Mouse (Mus musculus): Measurements from ENCODE around the gene Bclaf3. TPM values are rescaled to one million over a fixed set of nuclear protein-coding genes. Genes with fewer than 3 reads are reported as not detected.
A peak's percentile ranks its signal among the peaks of the same experiment; 100 is the strongest.
"Not testable (repeated sequence)": the region's sequence is repeated elsewhere in the genome, so short reads cannot be mapped to it uniquely, and the experiment has no call there.

Bclaf3 gene
- polyA plus RNA-seq, 1 experiment from 2014 or later, result 10.3 TPM

DNA sequence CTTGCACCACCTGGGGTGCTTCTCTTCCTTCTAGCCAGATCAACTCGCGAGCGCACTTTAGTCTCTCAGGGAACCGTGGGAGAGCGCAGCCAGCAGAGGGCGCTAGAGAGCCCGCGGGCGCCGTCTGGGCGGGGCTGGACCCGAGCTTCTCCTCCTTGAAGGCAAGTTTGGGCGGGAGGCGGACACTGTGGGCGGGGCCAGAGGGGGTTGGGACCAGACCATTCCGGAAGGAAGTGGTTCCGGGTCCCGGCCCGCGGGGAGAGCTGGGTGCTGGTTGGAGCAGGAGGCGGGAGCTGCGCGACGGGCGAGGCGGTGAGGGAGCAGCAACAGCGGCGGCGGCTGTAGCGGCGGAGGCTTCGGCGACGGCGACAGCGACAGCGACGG, 5.9 kb downstream of the Bclaf3 start:
- Histone ChIP-seq H3K4me1 (replicated peaks) (no peaks in the 10 kb centered on the region), H3K27me3 (no peaks in the 10 kb centered on the region), H3K4me3 (peak overlapping the region; percentile 71), H3K36me3 (no peaks in the 10 kb centered on the region), H3K27ac (peak overlapping the region; percentile 82), H3K9ac (peak overlapping the region; percentile 60), H3K9me3 (replicated peaks) (no peaks in the 10 kb centered on the region), H3K4me2 (peak overlapping the region; percentile 66)
- 23% methylated on average over 33 of the region's 38 CpGs for WGBS
- peak; percentile 97 for ATAC-seq (replicated peaks; ENCODE audit: insufficient number of reproducible peaks, insufficient read depth, low FRiP score, low read depth)

DNA sequence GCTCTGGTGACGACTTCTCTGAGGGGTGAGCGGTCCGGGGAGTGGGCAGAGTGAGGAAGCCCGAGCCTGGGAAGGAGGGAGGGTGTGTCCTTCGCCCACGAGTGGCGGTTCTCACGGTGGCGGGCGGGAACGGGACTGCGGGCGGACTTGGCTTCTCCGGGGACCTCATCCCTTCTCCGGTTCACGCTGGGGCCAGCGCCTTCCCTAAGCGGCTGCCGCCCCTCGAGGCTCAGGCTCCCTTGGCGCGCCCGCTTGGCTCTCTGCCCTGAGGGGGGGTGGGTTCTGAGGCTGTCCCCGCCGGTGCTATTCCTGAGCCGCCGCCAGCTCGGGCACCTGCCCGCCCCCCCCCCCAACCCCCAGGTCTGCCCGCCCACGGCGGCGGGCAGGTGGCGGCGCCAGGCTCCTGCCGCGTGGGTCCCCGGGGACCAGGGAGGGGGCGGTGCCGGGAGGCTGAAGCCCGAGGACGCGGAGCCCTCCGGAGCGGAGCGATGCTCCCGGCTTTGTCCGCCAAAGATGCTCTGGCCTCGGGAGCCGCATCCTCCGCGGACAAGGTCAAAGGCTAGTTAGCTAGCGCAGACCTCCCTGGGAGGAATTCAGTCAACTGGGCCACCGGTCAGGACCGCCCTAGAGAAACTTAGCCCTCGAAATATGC, 6.4 kb downstream of the Bclaf3 start:
- ATAC-seq (replicated peaks; ENCODE audit: insufficient number of reproducible peaks, insufficient read depth, low FRiP score, low read depth), result peak; percentile 64
- Histone ChIP-seq H3K9me3 (replicated peaks) (no peaks in the 10 kb centered on the region), H3K4me3 (peak overlapping the region; percentile 71), H3K36me3 (no peaks in the 10 kb centered on the region), H3K4me2 (peak overlapping the region; percentile 66), H3K4me1 (replicated peaks) (no peaks in the 10 kb centered on the region), H3K27me3 (no peaks in the 10 kb centered on the region), H3K9ac (peak overlapping the region; percentile 60), H3K27ac (peak overlapping the region; percentile 82)
- 10% methylated on average over 42 of the region's 56 CpGs for WGBS

DNA sequence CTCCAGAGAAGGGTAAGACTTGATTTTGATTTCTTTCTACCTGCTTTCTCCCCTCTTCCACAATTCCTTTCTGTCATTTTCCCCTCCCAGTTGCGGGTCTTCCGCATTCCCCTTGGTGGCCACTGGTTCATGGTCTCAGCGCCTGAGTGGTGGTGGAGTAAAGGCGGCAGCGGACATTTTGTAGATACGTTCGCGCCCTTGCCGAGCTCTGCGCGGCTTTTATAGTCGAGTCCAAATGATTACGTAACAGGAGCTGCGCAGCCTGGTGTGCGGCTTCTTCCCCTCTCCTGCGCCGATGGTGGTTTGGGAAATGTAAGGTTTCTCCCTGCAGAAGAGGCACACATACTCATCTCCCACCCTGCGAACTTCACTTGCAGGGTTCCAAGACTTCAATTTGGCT, 15.4 kb downstream of the Bclaf3 start:
- H3K9ac ChIP-seq, result no peak overlapping the region
- WGBS, result 82% methylated on average over 18 of the region's 18 CpGs
- no peak overlapping the region for H3K4me3 ChIP-seq
- H3K27me3 ChIP-seq, result no peaks in the 10 kb centered on the region
- no peaks in the 10 kb centered on the region for H3K9me3 ChIP-seq (replicated peaks)
- ATAC-seq (replicated peaks; ENCODE audit: insufficient number of reproducible peaks, insufficient read depth, low FRiP score, low read depth), result no peak
- H3K27ac ChIP-seq, result no peak overlapping the region
- no peaks in the 10 kb centered on the region for H3K36me3 ChIP-seq
- no peak overlapping the region for H3K4me2 ChIP-seq
- no peaks in the 10 kb centered on the region for H3K4me1 ChIP-seq (replicated peaks)

DNA sequence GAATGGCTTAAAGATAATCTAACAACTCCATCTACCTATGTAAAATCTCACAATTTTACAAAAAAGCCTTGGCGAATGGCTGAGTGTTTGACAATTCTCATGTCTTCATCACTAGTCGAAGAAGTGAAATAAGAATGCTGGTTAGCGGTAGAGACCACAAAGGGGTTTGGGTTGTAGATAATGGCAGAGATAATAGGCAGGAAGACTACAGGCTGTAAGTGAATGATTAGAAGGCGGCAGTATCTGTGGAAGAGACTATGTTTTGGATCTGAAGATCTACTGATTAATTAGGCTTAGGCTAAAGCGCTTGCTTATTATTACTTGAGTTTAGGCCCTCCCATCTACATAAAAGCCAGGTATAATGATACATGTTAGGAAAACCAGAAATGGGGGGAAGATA, 20.6 kb downstream of the Bclaf3 start:
- Histone ChIP-seq H3K9me3 (replicated peaks) (no peaks in the 10 kb centered on the region), H3K27me3 (no peaks in the 10 kb centered on the region), H3K4me2 (no peak overlapping the region), H3K4me3 (no peak overlapping the region), H3K4me1 (replicated peaks) (no peaks in the 10 kb centered on the region), H3K27ac (no peak overlapping the region), H3K9ac (no peak overlapping the region), H3K36me3 (no peaks in the 10 kb centered on the region)
- WGBS, result 83% methylated on average over 5 of the region's 5 CpGs
- no peak for ATAC-seq (replicated peaks; ENCODE audit: insufficient number of reproducible peaks, insufficient read depth, low FRiP score, low read depth)

DNA sequence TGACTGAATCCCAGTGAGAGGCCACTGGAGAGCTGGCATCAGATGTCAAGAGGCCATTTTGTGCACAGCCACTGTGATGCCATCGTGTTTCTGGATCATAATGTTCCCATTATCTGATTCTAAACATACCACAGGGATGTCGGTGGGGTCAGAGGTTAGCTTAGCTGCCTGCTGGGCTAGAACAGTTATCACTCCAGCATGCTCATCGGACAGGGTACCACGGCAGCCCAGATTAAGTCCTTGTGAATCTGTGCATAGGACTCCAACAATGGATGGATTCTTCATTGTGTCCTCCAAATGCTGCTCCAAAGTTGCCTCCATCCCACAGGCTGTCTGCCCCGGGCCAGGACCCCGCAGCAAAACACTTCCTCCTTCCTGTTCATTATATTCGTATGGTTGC, 58.2 kb downstream of the Bclaf3 start:
- not testable (repeated sequence) for H3K9ac ChIP-seq; H3K4me1 ChIP-seq (replicated peaks); ATAC-seq (replicated peaks; ENCODE audit: insufficient number of reproducible peaks, insufficient read depth, low FRiP score, low read depth); H3K27ac ChIP-seq; H3K4me2 ChIP-seq; H3K27me3 ChIP-seq; H3K4me3 ChIP-seq; H3K36me3 ChIP-seq; H3K9me3 ChIP-seq (replicated peaks)
- WGBS, result 82% methylated on average over 7 of the region's 7 CpGs

DNA sequence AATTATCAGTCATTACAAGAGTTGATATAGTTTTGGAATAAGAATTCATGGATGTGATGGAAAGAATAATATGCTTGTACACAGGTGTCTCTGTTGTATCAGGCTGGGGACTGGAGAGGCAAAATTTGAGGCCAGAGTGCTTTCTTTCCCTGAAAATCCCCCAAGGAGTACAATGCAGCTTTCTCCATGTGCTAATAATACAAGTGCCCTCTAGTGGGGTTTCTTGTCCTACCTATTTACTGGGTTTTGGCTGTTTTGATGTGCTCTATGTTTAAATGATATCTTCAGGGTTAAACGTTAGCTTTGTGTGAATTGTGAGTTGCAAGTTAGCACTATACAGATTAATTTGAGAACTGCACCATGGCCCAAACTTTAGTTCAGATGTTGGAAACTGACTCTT, 65.1 kb downstream of the Bclaf3 start:
- Histone ChIP-seq H3K27me3 (no peaks in the 10 kb centered on the region), H3K36me3 (no peaks in the 10 kb centered on the region), H3K4me1 (replicated peaks) (no peaks in the 10 kb centered on the region), H3K4me3 (no peak overlapping the region), H3K9ac (no peak overlapping the region), H3K4me2 (no peak overlapping the region), H3K9me3 (replicated peaks) (no peaks in the 10 kb centered on the region), H3K27ac (no peak overlapping the region)
- ATAC-seq (replicated peaks; ENCODE audit: insufficient number of reproducible peaks, insufficient read depth, low FRiP score, low read depth), result no peak
- 77% methylated on average over 1 of the region's 1 CpGs for whole genome bisulfite sequencing

DNA sequence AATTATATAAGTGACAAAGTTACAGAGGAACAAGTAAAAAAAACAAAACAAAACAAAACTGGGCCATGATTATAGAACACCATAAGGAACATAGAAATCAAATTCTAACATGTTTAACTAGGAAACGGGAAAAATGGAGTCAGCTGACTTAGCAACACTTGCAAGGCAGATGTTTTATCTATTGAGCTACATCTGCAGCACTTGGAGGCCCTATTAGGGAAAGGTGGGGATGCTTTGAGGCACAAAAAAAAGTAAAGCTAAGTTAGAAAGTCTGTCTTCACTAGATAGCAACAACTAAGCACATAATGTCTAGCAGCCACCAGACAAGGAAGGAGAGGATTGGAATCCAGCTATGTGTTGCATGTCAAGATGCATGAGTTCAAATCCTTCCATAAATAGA, 71.0 kb downstream of the Bclaf3 start:
- no peaks in the 10 kb centered on the region for H3K36me3 ChIP-seq
- H3K4me2 ChIP-seq, result no peak overlapping the region
- H3K9me3 ChIP-seq (replicated peaks), result no peaks in the 10 kb centered on the region
- H3K27me3 ChIP-seq, result no peaks in the 10 kb centered on the region
- no peak overlapping the region for H3K9ac ChIP-seq
- no peak for ATAC-seq (replicated peaks; ENCODE audit: insufficient number of reproducible peaks, insufficient read depth, low FRiP score, low read depth)
- no peak overlapping the region for H3K27ac ChIP-seq
- no peaks in the 10 kb centered on the region for H3K4me1 ChIP-seq (replicated peaks)
- H3K4me3 ChIP-seq, result no peak overlapping the region
- 78% methylated on average over 1 of the region's 1 CpGs for WGBS

DNA sequence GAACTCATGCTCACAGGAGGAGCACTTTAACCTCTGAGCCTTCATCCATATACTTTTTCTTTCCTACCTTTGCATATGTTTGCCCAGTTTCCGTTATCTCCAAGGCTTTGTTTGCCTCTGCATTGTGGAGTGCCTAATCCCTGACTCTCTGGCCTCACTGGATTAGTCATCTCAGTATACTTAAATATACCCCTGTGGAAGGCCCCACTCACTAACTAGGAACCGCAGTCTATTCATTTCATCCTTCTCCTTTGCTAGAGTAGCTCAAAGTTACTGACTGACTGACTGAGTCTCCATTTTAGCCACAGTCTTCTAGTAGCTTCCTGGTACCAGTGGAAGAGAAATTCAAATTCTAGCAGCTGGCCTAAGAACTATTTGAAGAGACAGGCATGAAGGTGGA, 78.3 kb downstream of the Bclaf3 start:
- H3K36me3 ChIP-seq, result no peaks in the 10 kb centered on the region
- H3K27me3 ChIP-seq, result no peaks in the 10 kb centered on the region
- 76% methylated on average over 2 of the region's 2 CpGs for WGBS
- no peak overlapping the region for H3K4me3 ChIP-seq
- H3K9me3 ChIP-seq (replicated peaks), result no peaks in the 10 kb centered on the region
- no peak for ATAC-seq (replicated peaks; ENCODE audit: insufficient number of reproducible peaks, insufficient read depth, low FRiP score, low read depth)
- H3K4me1 ChIP-seq (replicated peaks), result no peaks in the 10 kb centered on the region
- no peak overlapping the region for H3K9ac ChIP-seq
- no peak overlapping the region for H3K4me2 ChIP-seq
- H3K27ac ChIP-seq, result no peak overlapping the region

DNA sequence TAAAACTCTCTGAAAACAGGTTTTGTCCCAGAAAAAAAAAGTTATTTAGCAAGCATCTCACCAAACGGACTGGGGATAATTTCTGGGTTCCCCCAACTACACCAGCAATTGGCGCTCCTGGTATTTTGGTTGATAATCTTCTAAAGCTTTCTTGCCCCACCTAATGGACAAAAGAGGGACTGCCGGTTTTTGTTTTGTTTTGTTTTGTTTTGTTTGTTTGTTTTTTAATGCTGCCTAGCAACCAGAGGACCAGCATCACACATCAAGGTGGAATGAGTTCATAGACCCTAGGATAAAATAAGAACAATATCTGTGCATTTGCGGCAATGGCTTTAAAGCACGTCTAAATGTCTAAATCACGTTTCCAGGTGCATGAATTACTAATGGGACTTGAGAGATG, 80.4 kb downstream of the Bclaf3 start:
- Histone ChIP-seq H3K36me3 (no peaks in the 10 kb centered on the region), H3K4me2 (no peak overlapping the region), H3K27me3 (no peaks in the 10 kb centered on the region), H3K9me3 (replicated peaks) (no peaks in the 10 kb centered on the region), H3K27ac (no peak overlapping the region), H3K9ac (no peak overlapping the region), H3K4me3 (no peak overlapping the region), H3K4me1 (replicated peaks) (no peaks in the 10 kb centered on the region)
- ATAC-seq (replicated peaks; ENCODE audit: insufficient number of reproducible peaks, insufficient read depth, low FRiP score, low read depth), result no peak
- 42% methylated on average over 6 of the region's 6 CpGs for whole genome bisulfite sequencing

DNA sequence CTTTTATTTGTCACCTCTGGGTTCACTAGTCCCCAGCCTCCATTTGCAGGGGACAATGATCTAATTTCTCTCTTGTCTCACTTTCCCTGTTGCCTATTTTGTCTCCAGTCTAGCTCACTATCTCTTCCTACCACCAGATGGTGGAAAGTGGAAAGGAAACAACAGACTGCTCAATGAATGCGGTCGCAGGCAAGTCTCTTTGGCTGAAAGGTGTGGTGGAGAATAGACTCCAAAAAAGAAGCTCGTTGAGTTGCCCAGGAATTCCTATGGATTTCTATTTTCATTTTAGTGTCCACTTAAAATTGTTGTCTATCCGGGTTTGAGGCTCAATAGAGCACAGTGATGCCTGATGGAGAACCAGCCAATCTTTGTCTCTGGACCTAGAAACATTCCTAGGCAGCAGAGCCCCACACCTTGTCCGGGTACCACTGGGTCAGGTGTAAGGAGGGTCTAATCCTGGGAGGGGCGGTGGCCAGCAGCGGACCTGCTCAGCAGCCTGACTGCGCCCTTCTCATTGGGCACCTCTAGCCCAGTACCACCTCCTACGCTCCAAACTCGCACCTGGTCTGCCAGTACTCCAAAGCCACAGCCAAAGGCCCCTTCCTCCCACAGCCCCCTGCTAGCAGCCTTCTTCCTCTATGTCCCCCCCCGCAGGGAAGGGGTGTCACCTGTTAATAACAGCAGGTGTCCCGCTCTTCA, 99.9 kb downstream of the Bclaf3 start:
- H3K4me1 ChIP-seq (replicated peaks), result peaks cover 5% of the 10 kb centered on the region
- no peaks in the 10 kb centered on the region for H3K36me3 ChIP-seq
- WGBS, result 16% methylated on average over 10 of the region's 12 CpGs
- peak overlapping the region; percentile 72 for H3K4me3 ChIP-seq
- peak overlapping the region; percentile 86 for H3K4me2 ChIP-seq
- H3K9me3 ChIP-seq (replicated peaks), result no peaks in the 10 kb centered on the region
- peak; percentile 17; the same call in 1 of the 2 replicates for ATAC-seq (replicated peaks; ENCODE audit: insufficient number of reproducible peaks, insufficient read depth, low FRiP score, low read depth)
- H3K27me3 ChIP-seq, result no peaks in the 10 kb centered on the region
- no peak overlapping the region for H3K27ac ChIP-seq
- no peak overlapping the region for H3K9ac ChIP-seq

DNA sequence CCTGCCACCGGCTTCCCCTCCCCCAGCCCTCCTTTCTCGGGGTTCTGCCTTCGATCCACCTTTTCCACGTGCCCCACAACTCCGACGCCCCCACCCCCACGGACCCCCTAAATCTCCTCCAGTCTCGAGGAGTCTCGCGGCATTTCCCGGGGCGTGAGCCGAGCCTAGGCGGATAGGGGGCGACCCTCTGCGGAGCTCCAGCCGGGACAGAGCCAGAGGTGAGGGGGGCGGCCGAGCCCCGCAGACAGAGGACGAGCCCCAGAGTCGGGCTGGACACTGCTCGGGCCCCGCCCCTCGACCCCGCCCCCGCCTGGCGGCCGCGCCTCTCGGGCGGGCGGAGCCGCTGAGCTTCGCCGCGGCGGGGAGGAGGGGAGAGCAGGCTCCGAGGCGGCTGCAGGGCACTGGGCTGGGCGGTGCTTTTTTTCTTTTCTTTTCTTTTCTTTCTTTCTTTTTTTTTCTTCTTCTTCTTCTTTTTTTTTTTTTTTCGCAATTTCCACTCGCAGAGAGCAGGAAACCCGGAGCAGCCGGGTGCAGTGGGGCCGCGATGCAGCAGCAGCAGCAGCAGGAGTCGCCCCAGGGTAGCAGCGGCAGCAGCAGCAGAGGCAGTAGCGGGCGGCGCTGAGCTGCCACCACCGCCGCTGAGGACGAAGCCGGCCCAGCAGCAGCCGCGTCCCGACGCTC, 100.6 kb downstream of the Bclaf3 start, which contains the start of gene Sh3kbp1:
TSS of gene Sh3kbp1 (plus strand) at position 366 of the 681 bp plus-strand sequence.
- Histone ChIP-seq H3K27ac (peak within 1 kb of the TSS; percentile 77), H3K36me3 (no peaks in the 10 kb centered on the region)
- 17% methylated on average over 48 of the region's 60 CpGs for WGBS

More for the DNA sequence above, 100.6 kb downstream of the Bclaf3 start, which contains the start of gene Sh3kbp1:
- Histone ChIP-seq H3K9ac (peak within 1 kb of the TSS; percentile 73), H3K27me3 (no peaks in the 10 kb centered on the region), H3K9me3 (replicated peaks) (no peaks in the 10 kb centered on the region), H3K4me1 (replicated peaks) (peaks cover 5% of the 10 kb centered on the region), H3K4me2 (peak within 1 kb of the TSS; percentile 86), H3K4me3 (peak within 1 kb of the TSS; percentile 72)
- ATAC-seq (replicated peaks; ENCODE audit: insufficient number of reproducible peaks, insufficient read depth, low FRiP score, low read depth), result peak; percentile 84
